Mouse (Mus musculus): ENCODE measurements around the gene Hist1h2ac.

DNA sequence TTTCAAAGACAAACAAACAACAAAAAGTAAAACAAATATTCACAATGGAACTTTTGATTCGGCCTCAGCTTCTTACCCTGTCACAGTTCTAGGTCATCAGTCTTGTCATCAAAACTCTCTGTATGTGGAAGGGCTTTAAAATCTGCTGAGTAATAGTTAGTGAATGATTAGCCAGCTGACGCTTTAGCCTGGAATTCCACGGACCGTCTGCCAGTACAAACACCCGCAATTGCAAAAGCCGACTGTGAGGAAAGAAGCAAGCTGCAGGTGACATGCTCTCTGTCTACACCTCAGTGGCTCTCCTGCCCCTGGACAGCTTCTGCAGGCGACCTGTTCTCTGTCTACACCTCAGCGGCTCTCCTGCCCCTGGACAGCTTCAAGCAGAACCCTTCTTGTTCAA, 46.7 kb upstream of the Hist1h2ac start:
- TF ChIP-seq HCFC1 (IDR thresholded peaks at IDR 0.05; ENCODE audit: borderline replicate concordance, insufficient read depth, low read length) (no peak), CHD2 (IDR thresholded peaks at IDR 0.05; ENCODE audit: low read depth, low read length) (no peak), MAFK (IDR thresholded peaks at IDR 0.05; ENCODE audit: insufficient read depth, low read depth, low read length) (no peak), ZC3H11A (IDR thresholded peaks at IDR 0.05; ENCODE audit: borderline replicate concordance, low read depth, low read length) (no peak)
